Mouse (Mus musculus) lung, embryonic 15.5 days (tissue): Measurements from ENCODE around the gene Cdca8. TPM values are rescaled to one million over a fixed set of nuclear protein-coding genes. Genes with fewer than 3 reads are reported as not detected.

Experiments
- ATAC-seq: fragments of 200-750 bp; cut with Nextera tagmentation; 2 replicates; pipeline ENCODE4 v1.8.0; 2017; ENCODE audit warnings: moderate number of reproducible peaks, borderline replicate concordance; ENCODE audit not compliant: low FRiP score, low TSS enrichment; ENCODE audit errors: extremely low read depth
- H3K27ac ChIP-seq: fragments of 300-500 bp; sonication (generic); 2 replicates; pipeline ENCODE4 v1.5.1; 2015; ENCODE audit warnings: moderate library complexity, mild to moderate bottlenecking, inconsistent platforms
- H3K27me3 ChIP-seq: fragments of 300-500 bp; sonication (generic); 2 replicates; pipeline ENCODE4 v1.6.1; 2015; ENCODE audit warnings: inconsistent platforms
- H3K36me3 ChIP-seq: fragments of 300-500 bp; sonication (generic); 2 replicates; pipeline ENCODE4 v1.6.1; 2015; ENCODE audit warnings: inconsistent platforms
- H3K4me1 ChIP-seq: fragments of 300-500 bp; sonication (generic); 2 replicates; pipeline ENCODE4 v1.6.1; 2015; ENCODE audit warnings: inconsistent platforms
- H3K4me2 ChIP-seq: fragments of 300-500 bp; sonication (generic); 2 replicates; pipeline ENCODE4 v1.6.1; 2015; ENCODE audit warnings: inconsistent platforms, mild to moderate bottlenecking, moderate library complexity
- H3K4me3 ChIP-seq: fragments of 300-500 bp; sonication (generic); 2 replicates; pipeline ENCODE4 v1.5.1; 2015; ENCODE audit warnings: mild to moderate bottlenecking, inconsistent platforms
- H3K9ac ChIP-seq: fragments of 300-500 bp; sonication (generic); 2 replicates; pipeline ENCODE4 v1.6.1; 2015; ENCODE audit warnings: inconsistent platforms
- H3K9me3 ChIP-seq: fragments of 300-500 bp; sonication (generic); 2 replicates; pipeline ENCODE4 v1.6.1; 2016; ENCODE audit warnings: inconsistent platforms
- WGBS: fragments of 180-500 bp; shearing (Covaris S2); methylation state at CpG from one replicate; pipeline ENCODE4 v1.1.7; 2015; 5-methylcytosine and 5-hydroxymethylcytosine counted together
- polyA plus RNA-seq: library from polyadenylated mRNA; unstranded; fragments of >200 nt; fragmentation: Nextera tagmentation; extraction: Ambion mirVana; gene quantifications from 2 replicates; pipeline ENCODE4 v1.2.1, GENCODE M21; 2015

Cdca8 gene
- polyA plus RNA-seq, 1 experiment from 2014 or later, result 166 TPM

- H3K36me3 ChIP-seq, result no peaks in the 10 kb centered on the region
Measured at GRCm38 (mm10) chr4:124950181-124951035, 11.3 kb upstream of the Cdca8 start.

GRCm38 (mm10) chr4:124949488-124949887 lies 10.4 kb upstream of the Cdca8 start:
- WGBS, result 75% methylated on average over 3 of the region's 3 CpGs
- H3K4me2 ChIP-seq, result no peak overlapping the region
- no peak for ATAC-seq

More at GRCm38 (mm10) chr4:124950181-124951035, 11.3 kb upstream of the Cdca8 start:
- Histone ChIP-seq H3K9ac (no peak overlapping the region), H3K27me3 (peaks cover 4% of the 10 kb centered on the region; the same call in 1 of the 2 replicates), H3K4me2 (peak overlapping the region; percentile 27; the same call in 1 of the 2 replicates), H3K4me1 (peaks cover 30% of the 10 kb centered on the region; the same call in 1 of the 2 replicates), H3K4me3 (no peak overlapping the region), H3K27ac (peak overlapping the region; percentile 75), H3K9me3 (no peaks in the 10 kb centered on the region)
- WGBS, result 40% methylated on average over 21 of the region's 21 CpGs
- ATAC-seq, result peak; percentile 78; the same call in 1 of the 2 replicates

DNA sequence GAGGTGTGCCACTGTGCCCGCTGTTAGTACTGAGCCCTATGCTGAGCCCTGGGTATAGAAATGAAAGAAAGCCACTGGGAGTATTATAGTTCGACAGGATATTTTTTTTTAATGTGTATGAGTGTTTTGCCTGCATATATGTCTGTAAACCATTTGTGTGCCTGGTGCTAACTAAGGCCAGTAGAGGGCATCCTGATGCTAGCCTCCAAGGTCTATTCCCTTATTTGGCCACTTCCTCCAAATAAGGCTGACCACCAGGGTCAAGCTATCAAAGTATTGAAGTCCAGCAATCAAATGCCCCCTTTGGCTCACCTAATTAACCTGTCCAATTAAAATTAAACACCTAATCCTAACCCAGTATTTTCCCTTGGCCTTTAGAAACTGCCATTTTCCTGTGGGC lies 5.8 kb upstream of the Cdca8 start:
- WGBS, result 54% methylated on average over 2 of the region's 2 CpGs
- H3K4me1 ChIP-seq, result 0 out of 2 replicates have a peak, but pooled peaks cover 3% of the 10 kb centered on the region
- no peak overlapping the region for H3K27ac ChIP-seq
- H3K4me2 ChIP-seq, result no peak overlapping the region
- no peak overlapping the region for H3K4me3 ChIP-seq
- H3K36me3 ChIP-seq, result peaks cover 13% of the 10 kb centered on the region
- no peaks in the 10 kb centered on the region; the same call in 1 of the 2 replicates for H3K27me3 ChIP-seq
- H3K9ac ChIP-seq, result no peak overlapping the region
- ATAC-seq, result no peak
- no peaks in the 10 kb centered on the region for H3K9me3 ChIP-seq

More at GRCm38 (mm10) chr4:124949488-124949887, 10.4 kb upstream of the Cdca8 start:
- Histone ChIP-seq H3K9me3 (no peaks in the 10 kb centered on the region), H3K9ac (no peak overlapping the region), H3K4me3 (no peak overlapping the region), H3K27me3 (no peaks in the 10 kb centered on the region; the same call in 1 of the 2 replicates), H3K27ac (no peak overlapping the region), H3K4me1 (peaks cover 30% of the 10 kb centered on the region; the same call in 1 of the 2 replicates), H3K36me3 (no peaks in the 10 kb centered on the region)

GRCm38 (mm10) chr4:124943781-124944180 lies 4.7 kb upstream of the Cdca8 start:
- peaks cover 22% of the 10 kb centered on the region for H3K36me3 ChIP-seq
- no peaks in the 10 kb centered on the region for H3K4me1 ChIP-seq
- H3K9ac ChIP-seq, result no peak overlapping the region
- H3K9me3 ChIP-seq, result no peaks in the 10 kb centered on the region
- H3K4me2 ChIP-seq, result no peak overlapping the region
- H3K4me3 ChIP-seq, result no peak overlapping the region
- no peak overlapping the region for H3K27ac ChIP-seq
- ATAC-seq, result no peak
- no peaks in the 10 kb centered on the region for H3K27me3 ChIP-seq
- WGBS, result 82% methylated on average over 5 of the region's 5 CpGs

- Histone ChIP-seq H3K9me3 (no peaks in the 10 kb centered on the region), H3K4me1 (peaks cover under 1% of the 10 kb centered on the region; the same call in 1 of the 2 replicates), H3K27me3 (no peaks in the 10 kb centered on the region), H3K27ac (no peak overlapping the region), H3K4me2 (no peak overlapping the region), H3K4me3 (no peak overlapping the region), H3K36me3 (peaks cover 23% of the 10 kb centered on the region), H3K9ac (no peak overlapping the region)
- peak; percentile 36; the same call in 1 of the 2 replicates for ATAC-seq
- 6% methylated on average over 4 of the region's 4 CpGs for WGBS
Measured at GRCm38 (mm10) chr4:124943022-124943421, 3.9 kb upstream of the Cdca8 start.

GRCm38 (mm10) chr4:124936613-124937471 lies 2.3 kb downstream of the Cdca8 start, which contains the start of gene 9930104L06Rik:
TSS of gene 9930104L06Rik (plus strand) at chr4:124937048.
- Histone ChIP-seq H3K36me3 (peaks cover 20% of the 10 kb centered on the region), H3K9ac (peak within 1 kb of the TSS; percentile 83), H3K4me2 (peak within 1 kb of the TSS; percentile 76), H3K27me3 (no peaks in the 10 kb centered on the region), H3K4me1 (peaks cover 18% of the 10 kb centered on the region), H3K27ac (peak within 1 kb of the TSS; percentile 68), H3K9me3 (no peaks in the 10 kb centered on the region), H3K4me3 (peak within 1 kb of the TSS; percentile 97)
- peak; percentile 99 for ATAC-seq
- under 1% methylated on average over 52 of the region's 52 CpGs for WGBS

DNA sequence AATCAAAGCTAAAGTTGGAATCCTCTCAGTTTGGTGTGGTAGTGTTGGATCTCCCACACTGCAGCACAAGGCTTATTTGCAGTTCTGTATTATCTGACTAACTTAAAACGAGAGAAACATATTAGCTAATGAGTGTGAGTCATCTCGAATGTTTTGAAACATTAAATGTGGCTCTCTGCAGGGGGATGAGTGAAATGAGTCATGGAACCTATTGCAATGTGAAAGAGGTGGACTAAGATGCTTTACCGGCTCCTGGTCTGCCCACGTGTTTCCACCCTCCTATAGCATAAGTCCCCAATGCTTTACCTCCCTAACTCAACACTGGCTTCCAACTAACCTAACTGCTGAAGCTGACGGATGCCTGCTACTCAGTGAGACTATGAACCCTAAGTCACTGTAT lies 11.0 kb downstream of the Cdca8 start:
- ATAC-seq, result no peak
- 89% methylated on average over 5 of the region's 5 CpGs for WGBS
- H3K27me3 ChIP-seq, result no peaks in the 10 kb centered on the region
- no peaks in the 10 kb centered on the region for H3K4me1 ChIP-seq
- H3K4me2 ChIP-seq, result no peak overlapping the region
- H3K36me3 ChIP-seq, result peaks cover 81% of the 10 kb centered on the region
- no peaks in the 10 kb centered on the region for H3K9me3 ChIP-seq
- H3K27ac ChIP-seq, result no peak overlapping the region
- no peak overlapping the region for H3K9ac ChIP-seq
- no peak overlapping the region for H3K4me3 ChIP-seq

DNA sequence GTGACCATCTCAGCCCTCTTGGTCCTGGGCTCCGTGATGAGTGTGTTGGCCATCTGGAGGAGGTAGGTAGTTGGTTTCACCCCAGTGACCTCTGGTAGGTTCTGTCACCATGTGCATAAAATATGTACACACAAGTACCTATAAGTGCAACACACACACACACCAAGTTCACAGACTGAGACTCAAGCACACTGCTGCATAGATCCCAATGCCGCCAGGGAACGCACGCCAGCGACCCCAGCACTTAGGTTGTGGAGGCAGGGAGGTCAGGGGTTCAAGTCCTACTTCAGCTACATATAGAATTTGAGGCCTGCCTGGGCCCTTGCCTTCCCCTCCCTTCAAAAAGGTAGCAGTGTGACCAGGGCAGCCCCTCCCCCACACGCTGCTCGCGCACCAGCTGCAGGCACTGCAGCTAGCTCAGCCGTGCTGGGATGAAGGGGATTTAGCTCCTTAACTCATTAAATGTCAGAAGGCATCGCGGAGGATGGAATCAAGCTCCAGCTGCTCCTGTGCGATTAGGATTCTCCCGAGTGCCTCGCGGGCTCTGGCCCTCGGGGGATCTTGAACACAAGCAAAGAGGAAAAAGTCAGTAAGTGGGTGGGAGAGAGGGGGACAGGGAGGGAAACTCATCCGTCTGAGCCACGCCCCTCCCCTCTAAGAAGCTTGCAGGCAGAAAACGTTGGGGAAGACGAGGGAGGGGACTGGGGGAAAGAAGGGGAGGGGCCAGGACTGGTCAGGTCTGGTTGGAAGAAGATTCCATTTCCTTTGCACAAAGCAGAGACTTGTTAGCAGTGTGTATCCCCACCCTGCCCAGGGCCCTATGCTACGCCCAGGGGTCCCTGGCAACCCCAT lies 32.9 kb downstream of the Cdca8 start:
- no peak overlapping the region for H3K27ac ChIP-seq
- ATAC-seq, result 0 out of 2 replicates have a peak, but pooled peaks have one; percentile 49
- no peaks in the 10 kb centered on the region for H3K9me3 ChIP-seq
- H3K4me1 ChIP-seq, result peaks cover 8% of the 10 kb centered on the region; the same call in 1 of the 2 replicates
- H3K9ac ChIP-seq, result no peak overlapping the region
- 4% methylated on average over 21 of the region's 21 CpGs for WGBS
- H3K27me3 ChIP-seq, result peaks cover 3% of the 10 kb centered on the region; the same call in 1 of the 2 replicates
- no peaks in the 10 kb centered on the region for H3K36me3 ChIP-seq
- peak overlapping the region; percentile 29 for H3K4me2 ChIP-seq
- no peak overlapping the region for H3K4me3 ChIP-seq

DNA sequence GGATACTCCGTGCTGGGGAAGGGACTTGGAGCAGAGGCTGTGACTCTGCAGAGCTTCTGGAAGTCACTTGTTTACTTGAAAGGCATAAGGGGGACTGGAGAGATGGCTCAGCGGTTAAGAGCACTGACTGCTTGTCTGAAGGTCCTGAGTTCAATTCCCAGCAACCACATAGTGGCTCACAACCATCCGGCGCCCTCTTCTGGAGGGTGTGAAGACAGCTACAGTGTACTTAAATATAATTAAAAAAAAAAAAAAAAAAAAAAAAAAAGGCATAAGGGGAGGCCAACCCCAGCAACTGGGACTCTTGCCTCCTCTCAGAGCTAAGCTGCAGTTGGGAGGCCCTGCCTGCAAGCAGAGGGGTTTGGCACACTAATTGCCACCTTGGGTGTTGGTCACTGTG lies 33.7 kb downstream of the Cdca8 start:
- H3K4me1 ChIP-seq, result peaks cover 8% of the 10 kb centered on the region; the same call in 1 of the 2 replicates
- no peak overlapping the region for H3K27ac ChIP-seq
- H3K4me3 ChIP-seq, result no peak overlapping the region
- ATAC-seq, result no peak
- no peak overlapping the region for H3K4me2 ChIP-seq
- no peak overlapping the region for H3K9ac ChIP-seq
- H3K9me3 ChIP-seq, result no peaks in the 10 kb centered on the region
- 63% methylated on average over 4 of the region's 4 CpGs for WGBS
- peaks cover 3% of the 10 kb centered on the region; the same call in 1 of the 2 replicates for H3K27me3 ChIP-seq
- H3K36me3 ChIP-seq, result no peaks in the 10 kb centered on the region

- H3K4me3 ChIP-seq, result no peak overlapping the region
- H3K27me3 ChIP-seq, result peaks cover 30% of the 10 kb centered on the region
- no peak overlapping the region for H3K4me2 ChIP-seq
- WGBS, result 40% methylated on average over 5 of the region's 5 CpGs
- no peaks in the 10 kb centered on the region for H3K36me3 ChIP-seq
- no peaks in the 10 kb centered on the region for H3K9me3 ChIP-seq
- 0 out of 2 replicates have a peak, but pooled peaks cover under 1% of the 10 kb centered on the region for H3K4me1 ChIP-seq
- H3K27ac ChIP-seq, result no peak overlapping the region
- no peak for ATAC-seq
- no peak overlapping the region for H3K9ac ChIP-seq
Measured at GRCm38 (mm10) chr4:124899906-124900305, 39.2 kb downstream of the Cdca8 start.

DNA sequence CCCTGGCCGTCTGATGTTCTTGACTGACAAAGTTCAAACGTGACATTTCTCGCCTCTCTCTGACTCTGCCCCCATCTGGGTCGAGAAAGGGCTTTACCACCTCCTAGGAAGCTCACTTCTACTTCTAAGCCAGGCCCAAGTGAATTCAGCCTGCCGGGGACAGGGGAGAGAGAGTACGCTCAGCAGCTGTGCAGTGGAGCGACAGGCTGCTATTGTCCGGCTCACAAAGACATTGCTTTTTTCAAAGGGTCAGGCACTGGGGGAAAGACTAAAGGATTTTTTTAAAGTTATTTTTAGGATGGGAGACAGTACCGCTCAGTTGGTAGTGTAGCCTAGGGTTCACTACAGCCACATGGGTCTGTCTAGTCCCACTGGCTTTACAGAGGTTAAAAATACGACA lies 40.7 kb downstream of the Cdca8 start:
- ATAC-seq, result no peak
- H3K9ac ChIP-seq, result no peak overlapping the region

More for the DNA sequence above, 40.7 kb downstream of the Cdca8 start:
- H3K4me3 ChIP-seq, result no peak overlapping the region
- H3K36me3 ChIP-seq, result no peaks in the 10 kb centered on the region
- H3K9me3 ChIP-seq, result no peaks in the 10 kb centered on the region
- WGBS, result 59% methylated on average over 10 of the region's 10 CpGs
- peaks cover 3% of the 10 kb centered on the region; the same call in 1 of the 2 replicates for H3K4me1 ChIP-seq
- peaks cover 45% of the 10 kb centered on the region for H3K27me3 ChIP-seq
- H3K4me2 ChIP-seq, result no peak overlapping the region
- H3K27ac ChIP-seq, result no peak overlapping the region
